Mouse (Mus musculus): ENCODE measurements at regions not wholly inside any gene's neighbourhood (a gene's known extent, or its start where the extent isn't known, plus 50 kb on each side); places are given as distances from the start of the nearest gene placed in this dataset.

DNA sequence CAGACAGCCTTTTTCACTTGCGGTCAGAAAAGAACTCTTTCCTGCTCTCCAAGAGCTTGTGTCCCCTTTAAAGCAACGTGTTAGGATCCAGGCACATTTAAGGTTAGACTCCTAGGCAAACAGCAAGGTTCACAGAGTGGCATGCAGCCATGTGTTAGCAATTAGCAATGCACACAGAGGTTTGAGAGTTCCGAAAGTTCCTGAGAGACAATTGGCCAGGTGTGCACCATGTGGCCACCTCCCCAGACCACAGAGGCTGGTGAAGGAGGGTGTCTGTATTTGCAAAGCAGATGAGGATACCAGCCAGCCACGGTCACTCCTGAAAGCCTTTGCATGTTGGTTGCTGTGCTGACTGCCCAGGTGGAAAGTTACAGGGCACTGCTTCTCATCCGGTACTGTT is 240.6 kb downstream of the H2al1j start:
- no peak for DNase-seq (ENCODE audit: low spot score)

DNA sequence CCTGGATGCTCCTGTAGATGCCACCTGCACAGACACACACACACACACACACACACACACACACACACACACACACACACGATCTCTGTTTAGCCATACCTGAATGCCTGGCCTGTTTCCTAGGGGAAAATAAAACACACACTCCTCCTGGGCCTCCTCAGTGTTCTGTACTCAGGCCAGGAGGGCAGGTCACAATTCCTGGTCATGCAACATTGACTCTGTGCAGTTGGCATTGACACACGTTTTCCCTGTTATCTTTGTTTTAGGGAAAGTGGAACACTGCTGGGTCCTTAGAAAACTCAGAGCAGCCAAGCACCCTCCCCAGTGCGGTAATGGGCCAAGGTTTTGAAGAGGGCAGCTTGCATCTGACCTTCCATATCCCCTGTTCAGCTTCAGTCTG is 246.7 kb downstream of the H2al1j start:
- DNase-seq (ENCODE audit: low spot score), result no peak

DNA sequence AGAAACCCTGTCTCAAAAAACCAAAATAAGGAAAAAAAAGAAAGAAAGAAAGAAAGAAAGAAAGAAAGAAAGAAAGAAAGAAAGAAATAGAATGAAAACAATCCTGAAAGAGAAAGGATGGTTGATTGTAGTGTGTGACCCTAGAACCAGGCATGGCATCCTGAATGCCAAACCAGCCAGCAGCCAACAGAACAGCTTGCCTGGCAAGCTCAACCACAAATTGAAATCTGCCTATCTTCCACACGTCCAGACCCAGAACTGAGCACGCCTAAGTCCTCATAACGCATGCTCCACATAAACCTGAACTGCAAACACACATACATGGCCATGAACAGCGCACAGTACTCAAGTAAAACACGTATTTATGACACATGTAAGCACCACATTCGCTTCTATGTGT is 247.9 kb downstream of the H2al1j start:
- no peak for DNase-seq (ENCODE audit: low spot score)

DNA sequence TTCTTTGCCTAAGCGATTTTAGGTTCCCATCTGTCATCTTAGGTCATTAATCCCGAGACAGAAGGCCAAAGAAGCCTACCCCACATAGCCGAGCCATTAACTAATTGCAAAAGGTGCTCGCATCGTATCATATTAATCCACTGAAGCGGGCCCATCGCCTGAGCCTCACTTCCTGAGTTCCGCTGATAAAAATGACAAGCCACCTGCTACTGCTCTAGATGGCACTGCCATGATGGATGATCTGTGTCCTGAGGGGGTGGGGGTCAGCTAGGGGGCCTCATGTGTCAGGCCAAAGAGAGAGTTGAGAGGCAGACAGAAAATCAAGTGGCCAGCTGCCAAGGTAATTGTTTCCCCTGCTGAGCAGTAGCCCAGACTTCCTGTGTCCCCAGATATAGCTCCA is 248.7 kb downstream of the H2al1j start:
- DNase-seq (ENCODE audit: low spot score), result no peak

DNA sequence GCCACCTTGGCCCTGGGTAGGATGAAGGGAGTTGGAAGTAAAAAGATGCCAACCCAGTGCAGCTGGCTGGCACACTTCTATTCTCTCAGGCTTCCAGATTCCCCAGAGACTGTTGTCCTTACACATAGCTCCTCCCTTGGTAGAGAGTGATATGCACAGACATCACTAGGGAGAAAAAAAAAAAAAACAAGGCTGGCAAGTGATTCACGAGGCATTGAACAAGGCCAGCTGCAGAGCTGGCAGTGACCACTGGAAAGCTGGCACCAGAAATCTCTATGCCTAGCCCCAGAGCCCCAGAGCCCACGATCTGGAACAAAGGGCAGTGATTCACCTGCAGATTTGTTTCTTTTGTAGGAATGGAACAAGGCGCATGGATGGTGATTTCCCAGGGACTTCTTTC is 249.7 kb downstream of the H2al1j start:
- no peak for DNase-seq (ENCODE audit: low spot score)

DNA sequence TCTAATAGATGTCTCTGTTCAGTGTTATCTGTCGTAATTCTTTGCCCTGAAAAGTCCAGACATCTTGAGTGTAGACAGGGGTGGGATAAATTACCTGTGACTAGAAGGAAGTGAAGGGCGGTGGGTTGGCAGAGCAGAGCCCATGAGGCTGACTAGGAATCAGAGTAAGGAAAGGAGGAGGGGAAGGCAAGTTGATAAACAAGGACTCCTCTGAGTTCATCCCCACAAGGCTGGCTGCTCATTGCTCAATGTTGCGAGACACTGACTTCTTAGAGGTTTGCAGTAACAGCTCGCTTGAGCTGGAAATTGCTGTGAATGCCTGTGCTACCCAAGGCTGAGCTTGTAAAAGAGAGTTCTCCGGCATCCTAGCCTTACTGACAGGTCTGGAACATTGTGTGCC is 257.7 kb downstream of the H2al1j start:
- no peak for DNase-seq (ENCODE audit: low spot score)

DNA sequence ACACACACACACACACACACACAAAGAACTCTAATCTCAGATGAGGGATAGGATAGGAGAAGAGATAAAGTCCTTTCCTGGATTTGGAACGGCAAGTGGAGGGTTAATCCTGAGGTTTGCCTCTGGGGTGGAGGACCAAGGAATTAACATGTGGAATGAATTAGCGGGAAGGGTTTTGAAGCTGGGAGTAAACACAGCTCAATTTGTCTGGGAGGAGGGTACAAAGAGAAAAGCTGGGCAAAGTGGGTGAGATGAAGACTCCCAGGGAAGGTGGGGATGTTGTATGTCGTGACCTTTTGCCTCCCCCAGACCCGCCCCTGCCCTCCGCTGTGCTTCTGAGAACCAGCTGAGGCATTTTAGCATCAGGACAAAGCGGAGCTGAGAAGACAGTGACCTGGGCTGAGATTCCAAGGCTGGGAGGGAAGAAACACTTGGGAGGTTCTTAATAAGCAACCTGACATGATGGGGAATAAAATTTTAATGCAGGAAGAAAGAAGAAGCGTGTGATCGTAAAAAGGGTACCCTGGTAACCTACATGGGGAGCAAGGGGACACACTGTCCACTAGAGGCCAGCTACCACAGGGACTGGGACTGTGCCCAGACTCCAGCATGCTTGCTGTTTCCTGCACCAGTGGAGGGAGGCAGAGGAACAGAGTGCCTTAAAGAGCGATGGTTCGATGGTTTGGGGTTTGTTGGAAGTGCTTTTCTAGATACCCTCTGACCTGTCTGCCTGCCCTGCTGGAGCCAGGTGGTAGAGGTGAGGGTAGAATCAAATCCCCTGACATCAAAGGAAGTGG is 264.0 kb downstream of the H2al1j start:
- peak; percentile 7 for DNase-seq (ENCODE audit: low spot score)

DNA sequence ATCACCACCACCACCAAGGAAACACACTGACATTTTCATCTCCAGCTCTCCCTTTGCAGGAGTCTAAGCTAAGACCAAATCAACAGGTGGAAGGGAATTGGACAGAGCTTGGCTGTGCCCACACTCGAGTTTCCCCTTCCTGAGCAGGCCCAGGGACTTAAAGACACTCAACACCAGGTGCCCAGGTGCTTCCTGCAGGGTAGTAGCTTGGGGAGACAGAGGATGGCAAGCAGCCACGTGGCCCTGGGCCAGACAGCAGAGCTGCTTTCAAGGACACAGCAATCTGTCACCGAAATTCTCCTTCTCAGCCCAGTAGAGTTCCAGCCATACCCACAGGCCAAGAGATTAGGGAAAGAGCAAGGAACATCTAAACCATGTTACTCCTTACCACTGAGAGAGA is 266.9 kb downstream of the H2al1j start:
- no peak for DNase-seq (ENCODE audit: low spot score)

DNA sequence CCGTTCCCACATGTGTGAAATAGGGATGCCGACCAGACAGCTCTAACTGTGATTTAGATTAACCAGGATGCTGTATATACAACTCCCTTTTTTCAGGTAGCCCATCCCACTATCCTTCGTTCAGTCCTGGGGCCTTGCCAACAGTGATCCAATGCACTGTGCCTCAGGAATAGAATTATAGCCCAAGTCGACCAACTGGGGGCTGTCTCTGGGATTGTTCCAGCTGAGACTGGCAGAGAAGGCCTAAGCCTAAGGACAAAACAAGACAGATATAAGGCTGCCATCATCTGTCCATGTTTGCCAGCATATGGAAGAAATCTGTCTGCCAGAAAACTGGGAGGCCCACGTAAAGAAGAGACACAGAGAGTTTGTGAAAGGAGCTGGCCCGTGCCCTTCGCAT is 269.9 kb downstream of the H2al1j start:
- no peak for DNase-seq (ENCODE audit: low spot score)

DNA sequence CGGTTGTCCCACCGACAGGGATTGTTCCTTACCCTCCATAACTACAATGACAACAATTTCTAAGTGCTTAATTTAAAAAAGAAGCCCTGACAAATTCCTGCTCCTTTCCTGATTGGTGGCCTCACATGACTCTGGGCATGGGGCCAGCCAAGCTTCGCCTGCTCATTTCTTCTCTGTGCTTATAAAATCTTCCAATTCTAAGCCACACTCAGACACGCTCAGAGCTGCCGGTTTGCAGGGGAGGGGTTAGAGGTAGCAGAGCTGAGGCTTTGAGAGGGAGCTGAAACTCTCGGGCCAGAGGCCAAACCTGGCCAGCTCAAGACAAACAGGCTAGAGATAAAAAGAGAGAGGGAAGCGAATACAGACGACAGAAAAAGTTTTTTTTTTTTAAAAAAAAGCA is 286.6 kb downstream of the H2al1j start:
- DNase-seq (ENCODE audit: low spot score), result peak; percentile 49

DNA sequence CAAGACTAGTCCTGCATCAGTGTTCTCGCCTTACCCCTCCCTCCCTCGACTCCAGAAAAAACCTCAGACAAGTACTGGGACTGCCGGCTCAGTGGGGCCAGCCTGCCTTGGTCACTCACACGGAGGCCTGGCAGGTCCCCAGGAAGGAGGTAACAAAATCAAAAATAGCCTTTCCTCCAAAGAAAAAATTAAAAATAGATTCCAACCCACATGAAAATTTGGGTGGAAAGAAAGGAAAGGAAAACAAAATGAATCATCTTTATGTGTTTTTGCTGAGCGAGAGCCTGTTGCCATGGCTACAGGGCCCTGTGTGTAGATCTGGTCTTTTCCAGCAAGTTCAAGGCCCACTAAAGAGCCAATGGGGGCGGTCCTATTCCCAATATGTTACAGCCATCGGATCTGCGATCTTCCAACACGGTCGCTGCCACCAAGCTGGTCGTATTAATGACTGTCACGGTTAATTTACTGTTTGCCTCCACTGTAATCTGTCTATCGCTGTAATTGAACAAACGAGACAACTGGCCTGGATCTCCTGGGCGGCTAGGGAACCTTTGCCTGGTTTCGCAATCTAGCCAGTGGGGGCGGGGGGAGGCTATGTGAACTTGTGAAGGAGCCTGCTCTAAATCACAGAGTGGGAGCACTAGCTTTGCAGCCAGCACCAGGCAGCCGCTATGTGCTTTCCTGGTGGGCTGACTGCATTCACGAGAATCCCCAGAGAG is 293.6 kb downstream of the H2al1j start:
- peak; percentile 70 for DNase-seq (ENCODE audit: low spot score)

DNA sequence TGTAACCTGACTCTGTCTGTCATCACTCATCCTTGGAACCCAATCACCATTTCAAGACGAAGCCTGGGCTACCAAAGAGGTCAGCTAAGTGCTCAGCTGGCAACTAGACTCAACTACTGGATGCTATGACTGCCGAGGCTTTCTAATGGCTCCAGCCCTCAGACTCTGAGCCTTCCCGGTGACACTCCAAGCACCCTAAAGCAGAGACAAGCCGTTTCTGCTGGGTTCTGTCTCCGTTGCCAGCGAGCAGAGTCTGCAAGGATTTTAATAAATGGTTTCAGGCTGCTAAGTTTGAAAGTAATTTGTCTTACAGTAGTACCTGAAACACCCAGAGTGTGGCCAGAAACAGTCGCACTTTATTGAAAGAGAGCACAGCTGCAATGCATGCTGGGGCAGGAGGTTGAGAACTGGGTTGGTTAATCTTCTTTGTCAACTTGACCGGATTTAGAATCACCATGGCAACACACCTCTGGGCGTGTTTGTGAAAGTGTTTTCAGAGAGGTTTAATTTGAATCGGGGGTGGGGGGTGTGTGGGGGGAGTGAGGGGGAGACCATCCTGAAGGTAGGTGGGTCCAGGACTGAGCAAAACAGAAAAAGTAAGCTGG is 298.8 kb downstream of the H2al1j start:
- DNase-seq (ENCODE audit: low spot score), result no peak

DNA sequence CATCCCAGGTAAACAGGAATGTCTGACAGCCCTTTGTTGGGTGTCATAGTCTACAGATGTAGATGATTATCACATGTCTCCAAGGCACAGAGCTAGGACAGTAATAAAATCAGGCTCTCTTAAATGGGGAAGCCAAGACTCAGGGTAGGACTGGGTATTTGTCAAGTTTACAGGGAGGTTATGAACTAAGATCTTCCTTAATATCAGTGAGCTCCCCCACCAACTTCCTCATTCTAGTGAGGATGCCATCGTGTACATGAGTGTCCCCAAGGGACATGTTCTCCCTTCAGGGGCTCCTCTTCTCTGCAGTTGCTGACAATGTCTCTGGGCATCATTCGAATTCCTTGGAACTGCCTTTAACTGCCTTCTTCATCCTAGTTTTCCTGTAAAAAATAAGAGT is 301.7 kb downstream of the H2al1j start:
- DNase-seq (ENCODE audit: low spot score), result no peak

DNA sequence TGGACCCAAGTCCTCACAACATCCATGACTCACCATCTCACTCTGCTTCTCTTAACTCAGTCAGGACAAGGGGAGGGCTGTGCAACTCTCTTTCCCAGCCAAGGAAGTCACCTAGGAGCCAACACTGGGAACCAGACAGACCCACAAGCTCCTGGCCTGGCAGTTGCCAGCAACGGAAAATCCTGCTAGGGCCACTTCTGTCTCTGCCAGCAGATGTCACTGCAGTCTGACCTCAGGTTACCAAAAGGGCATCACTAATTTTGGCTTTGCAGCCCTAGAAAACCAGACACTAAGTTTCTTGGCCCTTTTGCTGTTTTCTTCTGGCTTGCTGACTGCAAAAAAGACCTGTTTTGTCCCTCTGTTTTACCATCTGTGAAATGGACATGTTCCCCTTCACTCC is 302.3 kb downstream of the H2al1j start:
- DNase-seq (ENCODE audit: low spot score), result peak; percentile 25

DNA sequence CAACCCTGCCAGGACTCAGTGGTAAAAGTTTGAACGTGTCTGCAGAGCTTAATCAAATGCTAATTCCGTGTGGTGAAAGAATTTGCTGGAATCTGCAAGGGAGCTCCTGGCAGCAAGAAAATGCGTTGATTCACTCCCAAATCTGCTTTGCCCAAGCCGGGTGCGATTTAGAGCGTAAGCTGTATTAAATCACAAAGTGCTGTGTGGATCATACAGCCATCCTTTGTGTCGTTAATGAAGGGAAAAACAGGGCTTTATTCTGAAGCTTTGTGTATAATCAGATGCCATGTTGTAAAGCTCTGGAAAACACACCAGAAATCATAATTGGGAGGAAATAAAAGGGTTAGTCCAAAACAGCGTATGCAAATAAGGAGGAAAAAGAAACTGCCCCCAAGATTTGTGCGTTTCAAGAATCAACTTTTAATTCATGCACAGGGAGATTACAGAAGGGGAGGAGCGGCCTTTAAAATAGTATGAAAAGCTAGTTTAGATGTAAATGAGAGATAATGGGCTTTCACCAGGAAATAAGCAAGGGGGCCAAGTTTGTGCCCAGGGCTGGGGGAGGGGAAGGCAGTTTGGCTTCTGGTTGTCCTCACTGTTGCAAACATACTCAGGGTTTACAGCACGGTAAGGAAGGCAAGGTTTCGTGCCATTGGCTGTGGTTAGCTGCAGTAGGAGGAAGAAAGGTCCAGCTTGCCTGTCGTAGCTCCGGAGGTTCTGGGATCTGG is 303.7 kb downstream of the H2al1j start:
- DNase-seq (ENCODE audit: low spot score), result peak; percentile 33

DNA sequence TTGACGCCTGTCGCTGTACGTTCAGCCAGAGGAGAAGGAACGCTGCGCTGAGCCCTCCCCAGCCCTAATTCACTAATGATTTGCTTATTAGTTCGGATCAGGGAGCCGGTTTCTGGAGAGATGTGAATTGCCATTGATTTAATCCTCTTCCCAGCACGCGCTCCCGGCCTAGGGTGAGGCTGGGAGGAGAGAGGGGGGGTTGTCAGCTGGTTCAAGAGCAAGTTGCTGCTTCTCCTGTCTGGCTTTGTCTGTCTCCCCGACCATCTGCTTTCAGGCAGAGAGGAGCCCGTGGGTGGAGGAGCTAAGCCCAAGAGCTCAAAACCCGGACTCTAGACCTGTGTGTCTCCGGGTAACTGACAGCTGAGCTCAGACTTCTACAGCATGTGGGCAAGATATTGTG is 304.4 kb downstream of the H2al1j start:
- no peak for DNase-seq (ENCODE audit: low spot score)

DNA sequence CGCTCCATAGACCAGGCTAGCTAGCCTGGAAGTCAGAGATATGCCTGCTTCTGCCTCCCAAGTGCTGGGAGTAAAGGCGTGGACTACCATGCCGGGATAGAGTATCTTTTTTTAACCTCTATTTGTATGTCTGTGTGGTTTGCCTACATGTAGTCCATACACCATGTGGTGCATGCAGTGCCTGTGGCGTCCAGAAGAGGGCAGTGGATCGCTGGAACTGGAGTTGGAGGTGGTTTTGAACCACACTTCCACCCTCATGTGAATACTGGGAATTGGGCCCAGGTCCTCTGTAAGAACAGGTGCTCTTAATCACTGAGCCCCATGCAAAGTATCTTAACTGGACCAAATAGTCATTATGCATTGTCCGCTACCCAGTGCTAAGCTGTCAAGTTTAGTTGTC is 306.2 kb downstream of the H2al1j start:
- DNase-seq (ENCODE audit: low spot score), result peak; percentile 28

DNA sequence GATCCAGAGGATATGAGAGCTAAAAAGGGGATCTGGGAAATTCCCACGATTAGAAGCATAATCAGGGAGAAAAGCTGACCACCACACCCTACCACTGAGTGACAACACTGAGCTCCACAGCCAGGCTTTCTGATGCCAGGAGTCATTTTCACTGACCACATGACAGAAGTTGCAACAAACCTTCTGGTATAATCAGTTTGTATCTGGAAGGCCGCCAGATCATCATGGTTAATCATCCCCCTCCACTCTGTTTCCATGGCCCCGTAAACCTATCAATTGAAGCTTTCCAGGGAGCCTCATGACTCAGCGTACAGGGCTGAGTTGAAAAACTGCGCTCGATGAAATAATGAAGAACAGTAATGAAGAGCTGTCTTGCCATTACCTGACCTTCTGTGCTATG is 316.9 kb downstream of the H2al1j start:
- no peak for DNase-seq (ENCODE audit: low spot score)

DNA sequence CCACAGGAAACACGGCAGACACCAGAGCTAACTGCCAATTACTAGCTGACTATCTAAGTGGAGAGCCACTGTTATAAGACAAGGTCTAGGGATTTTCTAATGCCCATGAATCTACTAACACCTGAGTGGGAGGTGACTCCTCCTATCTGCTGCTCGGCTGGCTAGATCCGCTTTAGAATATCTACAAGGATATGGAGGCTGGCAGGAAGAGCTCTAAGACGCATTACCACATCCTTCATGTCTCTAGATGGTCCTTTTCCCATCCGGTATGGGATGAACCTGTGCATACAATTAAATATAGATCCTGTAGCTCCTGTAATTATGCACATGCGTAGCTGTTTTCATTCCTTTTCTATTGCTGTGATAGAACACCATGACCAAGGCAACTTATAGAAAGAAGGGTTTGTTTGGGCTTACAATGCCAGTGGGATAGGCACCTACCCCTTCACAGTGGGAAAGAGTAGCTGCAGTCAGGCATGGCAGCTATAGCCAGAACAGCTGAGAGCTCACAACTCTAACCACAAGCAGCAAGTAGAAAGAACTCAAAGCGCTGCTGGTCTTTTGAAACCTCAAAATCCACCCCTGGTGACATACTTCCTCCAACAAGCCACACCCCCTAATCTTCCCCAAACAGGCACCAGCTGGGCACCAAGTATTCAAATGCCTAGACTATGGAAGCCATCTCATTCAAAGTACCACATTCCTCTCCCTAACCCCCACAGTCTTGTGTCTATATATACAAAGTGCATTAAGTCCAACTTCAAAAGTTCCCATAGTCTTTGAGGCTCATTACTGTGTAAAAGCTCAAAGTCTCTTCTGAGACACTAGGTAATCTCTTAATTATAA is 319.3 kb downstream of the H2al1j start:
- DNase-seq (ENCODE audit: low spot score), result no peak

DNA sequence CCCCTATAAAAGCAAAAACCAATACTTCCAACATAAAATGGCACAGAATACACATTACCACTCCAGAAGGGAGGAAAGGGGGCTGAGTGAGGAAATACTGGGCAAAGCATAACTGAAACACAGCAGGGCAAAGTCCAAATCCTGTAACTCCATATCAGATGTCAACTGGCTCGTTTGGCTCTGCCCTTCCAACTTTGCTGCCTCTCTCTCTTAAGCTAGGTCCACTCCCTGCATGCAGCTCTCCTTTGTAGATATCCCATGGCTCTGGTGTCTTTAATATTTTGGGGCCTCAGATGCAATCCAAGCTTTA is 319.9 kb downstream of the H2al1j start:
- no peak for DNase-seq (ENCODE audit: low spot score)

DNA sequence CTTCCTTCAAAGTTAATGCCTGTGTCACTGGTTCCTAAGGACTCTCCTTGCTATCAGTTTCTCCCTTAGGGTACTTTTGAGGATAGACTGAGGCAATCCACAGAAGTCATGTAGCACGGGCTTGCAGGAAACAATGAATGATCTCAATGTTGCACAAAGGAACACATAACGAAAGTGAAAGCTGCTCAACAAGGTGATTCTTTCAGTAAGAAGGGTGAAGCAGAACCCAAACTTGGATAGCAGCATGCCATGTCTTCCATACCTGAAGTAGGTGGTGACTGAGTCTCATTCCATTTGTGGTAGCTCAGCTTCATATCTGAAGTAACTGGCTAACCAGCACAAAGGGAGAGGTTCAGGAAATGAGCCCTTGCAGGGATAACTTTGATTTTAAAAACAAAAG is 325.7 kb downstream of the H2al1j start:
- no peak for DNase-seq (ENCODE audit: low spot score)

DNA sequence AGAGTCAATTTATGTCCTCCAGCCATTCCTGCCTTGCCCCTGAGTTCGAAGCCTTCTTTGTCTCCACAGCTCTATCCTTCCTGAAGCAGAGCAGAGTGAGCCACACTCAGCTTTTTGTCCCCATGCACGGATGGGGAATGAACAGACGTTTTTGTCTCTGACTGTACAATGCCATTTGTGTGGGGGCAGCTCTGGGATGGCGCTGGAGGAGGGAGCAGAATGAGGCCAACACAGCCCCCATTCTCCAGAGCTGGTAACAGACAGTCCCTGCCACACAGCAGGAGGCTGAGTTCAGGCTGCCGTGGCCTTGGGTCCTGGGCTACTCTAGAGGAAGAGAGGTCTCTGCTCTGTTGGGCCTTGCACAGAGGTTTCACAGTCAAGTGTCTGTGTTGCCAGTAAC is 327.4 kb downstream of the H2al1j start:
- no peak for DNase-seq (ENCODE audit: low spot score)

Data from urinary bladder, postnatal 14 days (tissue).